Mouse (Mus musculus): ENCODE data around the gene B4galt4. TPM values are rescaled to one million over a fixed set of nuclear protein-coding genes. Genes with fewer than 3 reads are reported as not detected.
"Not testable (repeated sequence)": the region's sequence is repeated elsewhere in the genome, so short reads cannot be mapped to it uniquely, and the experiment has no call there.

The B4galt4 gene
- total RNA-seq, 2 experiments from 2014 or later = 6.7 to 8.8 TPM

DNA sequence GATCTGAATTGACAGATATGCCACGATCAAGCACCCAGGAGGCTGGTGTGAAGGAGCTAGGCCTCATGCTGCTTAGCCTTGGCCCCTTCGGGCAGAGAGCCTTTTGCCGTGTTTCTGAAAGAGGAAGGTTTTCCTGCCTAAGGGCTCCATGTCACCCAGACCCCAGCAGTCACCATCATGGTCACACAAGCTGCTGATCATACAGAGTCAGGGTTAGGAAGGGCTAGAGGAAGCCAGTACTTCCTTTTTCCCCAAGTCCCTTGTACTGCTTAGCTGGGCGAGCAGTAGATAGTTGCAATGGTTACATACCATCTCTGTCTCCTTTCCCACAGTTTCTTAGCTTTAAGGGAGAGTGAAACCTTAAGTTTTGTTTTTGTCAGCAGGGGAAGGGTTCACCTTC lies 21.4 kb downstream of the B4galt4 start:
- ATAC-seq (replicated peaks; ENCODE audit: low FRiP score, poor library complexity, severe bottlenecking) = no peak

GRCm38 (mm10) chr16:38766671-38767070 lies 24.6 kb downstream of the B4galt4 start:
- ATAC-seq (replicated peaks; ENCODE audit: low FRiP score, poor library complexity, severe bottlenecking) = no peak

GRCm38 (mm10) chr16:38767761-38768160 lies 25.7 kb downstream of the B4galt4 start:
- no peak for ATAC-seq (replicated peaks; ENCODE audit: low FRiP score, poor library complexity, severe bottlenecking)

DNA sequence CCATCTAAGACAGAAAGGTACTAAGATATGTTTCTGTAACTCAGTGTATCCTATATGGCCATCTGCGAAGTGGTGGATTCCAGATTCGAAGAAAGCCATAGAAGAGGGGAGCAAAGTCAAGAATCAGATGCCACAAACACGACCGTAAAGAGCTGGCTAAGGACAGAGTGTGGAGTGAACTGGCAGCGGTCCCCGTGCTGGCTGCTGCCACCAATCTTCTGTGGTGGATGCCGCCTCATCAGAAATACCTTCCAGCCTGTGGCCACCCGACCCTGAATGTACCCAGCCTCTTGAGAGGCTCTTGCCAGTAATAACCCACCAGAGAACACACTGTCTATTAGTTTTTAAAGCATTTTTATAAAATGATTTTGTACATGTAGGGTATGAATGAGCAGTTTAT lies 26.3 kb downstream of the B4galt4 start:
- ATAC-seq (replicated peaks; ENCODE audit: low FRiP score, poor library complexity, severe bottlenecking) = no peak

DNA sequence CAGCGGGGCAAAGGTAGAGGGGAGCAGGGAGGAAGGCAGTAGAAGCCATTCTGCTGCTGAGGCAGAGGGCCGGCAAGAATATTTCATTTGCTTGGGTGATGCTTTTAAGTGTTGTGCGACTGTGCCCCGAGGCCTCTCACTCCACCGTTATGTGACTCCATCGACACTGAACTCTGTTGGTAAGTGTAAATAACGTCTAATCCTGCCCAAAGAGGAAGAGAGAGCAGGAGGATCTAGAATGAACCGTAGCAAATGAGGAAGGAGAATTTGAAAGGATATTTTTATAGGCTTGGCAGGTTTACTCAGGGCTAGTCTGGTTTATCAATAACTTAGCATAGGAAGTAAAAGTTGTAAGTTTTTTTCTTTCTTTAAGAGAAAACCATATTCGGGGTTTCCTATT lies 27.5 kb downstream of the B4galt4 start:
- no peak for ATAC-seq (replicated peaks; ENCODE audit: low FRiP score, poor library complexity, severe bottlenecking)

GRCm38 (mm10) chr16:38771145-38771544 lies 29.1 kb downstream of the B4galt4 start:
- ATAC-seq (replicated peaks; ENCODE audit: low FRiP score, poor library complexity, severe bottlenecking) = no peak

DNA sequence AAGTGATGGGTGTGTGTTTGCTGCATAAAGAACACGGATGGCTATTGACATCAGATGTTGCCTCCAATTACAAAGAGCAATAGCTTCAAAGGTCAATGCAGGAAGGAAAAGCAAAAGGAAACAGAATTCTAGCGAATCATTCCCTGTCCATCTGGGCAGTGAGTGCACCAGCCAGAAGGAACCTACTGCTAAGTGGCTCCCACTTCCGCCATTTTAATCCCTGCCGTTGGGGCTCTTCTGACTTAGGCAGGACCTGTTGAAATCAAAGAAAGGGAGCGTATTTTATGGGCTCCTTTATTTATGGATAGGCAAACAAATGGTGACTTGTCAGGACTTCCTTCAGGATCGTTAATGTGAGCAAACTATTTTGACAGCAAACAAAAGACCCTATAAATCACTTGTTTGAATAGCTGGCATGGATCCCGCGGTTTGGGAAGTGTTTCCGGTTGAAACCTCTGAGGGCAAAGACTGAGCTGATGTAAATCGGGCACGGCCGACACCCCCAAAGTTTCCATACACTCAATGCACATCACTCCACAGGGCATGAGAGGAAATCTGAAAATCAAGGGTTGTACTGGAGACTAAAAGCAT lies 30.9 kb downstream of the B4galt4 start:
- ATAC-seq (replicated peaks; ENCODE audit: low FRiP score, poor library complexity, severe bottlenecking) = no peak

- ATAC-seq (replicated peaks; ENCODE audit: low FRiP score, poor library complexity, severe bottlenecking) = no peak
Observed at GRCm38 (mm10) chr16:38774964-38775746, 33.1 kb downstream of the B4galt4 start.

GRCm38 (mm10) chr16:38776342-38776741 lies 34.3 kb downstream of the B4galt4 start:
- ATAC-seq (replicated peaks; ENCODE audit: low FRiP score, poor library complexity, severe bottlenecking) = no peak

- ATAC-seq (replicated peaks; ENCODE audit: low FRiP score, poor library complexity, severe bottlenecking) = no peak
Observed at GRCm38 (mm10) chr16:38780960-38781572, 39.0 kb downstream of the B4galt4 start.

- no peak for ATAC-seq (replicated peaks; ENCODE audit: low FRiP score, poor library complexity, severe bottlenecking)
Observed at GRCm38 (mm10) chr16:38781946-38782345, 39.9 kb downstream of the B4galt4 start.

- ATAC-seq (replicated peaks; ENCODE audit: low FRiP score, poor library complexity, severe bottlenecking) = no peak
Observed at GRCm38 (mm10) chr16:38782524-38783067, 40.5 kb downstream of the B4galt4 start.

GRCm38 (mm10) chr16:38785301-38785700 lies 43.2 kb downstream of the B4galt4 start:
- no peak for ATAC-seq (replicated peaks; ENCODE audit: low FRiP score, poor library complexity, severe bottlenecking)

GRCm38 (mm10) chr16:38789016-38789415 lies 47.0 kb downstream of the B4galt4 start:
- no peak for ATAC-seq (replicated peaks; ENCODE audit: low FRiP score, poor library complexity, severe bottlenecking)

- no peak for ATAC-seq (replicated peaks; ENCODE audit: low FRiP score, poor library complexity, severe bottlenecking)
Observed at GRCm38 (mm10) chr16:38789966-38790365, 47.9 kb downstream of the B4galt4 start.

DNA sequence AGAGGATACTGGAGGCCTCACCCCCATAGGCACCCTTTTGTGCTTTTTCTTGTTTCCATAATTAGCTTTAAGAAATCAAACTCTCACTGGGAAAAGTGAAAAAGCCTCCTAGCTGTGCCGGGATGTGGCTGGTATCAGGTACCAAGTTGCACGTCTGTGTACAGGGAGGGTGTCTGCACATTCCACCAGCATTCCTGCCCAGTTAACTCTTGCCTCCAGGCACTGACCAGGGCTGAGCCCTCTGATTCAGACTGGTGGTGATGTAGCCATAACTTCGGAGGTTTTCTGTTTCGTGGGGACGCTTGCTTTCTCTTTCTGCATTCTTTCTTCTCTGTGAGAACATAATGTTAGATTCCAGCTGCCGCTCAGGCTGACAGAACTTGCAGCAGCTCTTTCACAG lies 51.1 kb downstream of the B4galt4 start:
- no peak for ATAC-seq (replicated peaks; ENCODE audit: low FRiP score, poor library complexity, severe bottlenecking)

DNA sequence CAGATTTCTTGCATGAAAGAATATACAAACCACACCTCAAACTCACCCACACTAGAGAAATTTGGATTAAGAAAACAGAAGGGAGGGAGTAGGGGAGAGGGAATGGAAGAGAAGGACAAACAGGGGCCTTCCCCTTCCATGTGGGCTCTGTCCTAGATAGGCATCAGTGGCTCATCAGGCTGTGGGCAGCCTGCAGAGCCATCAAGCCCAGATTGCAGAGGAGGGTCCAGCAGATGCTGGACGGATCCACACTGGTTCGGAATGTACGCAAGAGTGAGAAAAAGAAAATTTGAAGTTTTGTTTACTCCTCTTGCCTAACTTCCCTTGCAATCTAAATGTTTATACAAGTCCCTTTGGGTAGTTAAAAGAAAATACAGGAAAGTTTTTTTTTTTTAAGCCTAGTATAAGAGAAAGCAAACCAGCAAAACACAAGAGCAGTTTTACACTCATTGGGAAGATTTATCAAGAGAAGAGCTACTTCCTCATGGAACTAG lies 56.9 kb downstream of the B4galt4 start:
- ATAC-seq (replicated peaks; ENCODE audit: low FRiP score, poor library complexity, severe bottlenecking) = no peak

- ATAC-seq (replicated peaks; ENCODE audit: low FRiP score, poor library complexity, severe bottlenecking) = no peak
Observed at GRCm38 (mm10) chr16:38800091-38800490, 58.0 kb downstream of the B4galt4 start, which contains the start of gene Upk1b. TSS of gene Upk1b (minus strand) at chr16:38800328.

DNA sequence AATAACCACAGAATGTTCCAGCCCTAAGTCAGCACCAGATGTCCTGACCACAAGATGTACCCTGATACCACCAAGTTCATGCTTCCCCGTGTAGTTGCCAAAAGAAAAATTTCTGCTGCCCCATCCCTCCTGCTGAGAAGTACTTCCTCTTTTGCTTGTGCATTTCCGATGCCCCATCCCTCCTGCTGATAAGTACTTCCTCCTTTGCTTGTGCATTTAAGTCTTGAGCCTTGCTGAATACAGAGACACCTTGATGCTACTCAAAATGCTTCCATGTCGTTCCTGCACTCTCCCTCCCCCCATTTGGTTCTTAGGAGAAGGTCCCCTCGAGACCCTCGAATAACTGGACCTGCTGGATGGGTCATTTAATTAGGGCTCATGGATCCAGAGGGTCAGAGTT lies 65.7 kb downstream of the B4galt4 start:
- ATAC-seq (replicated peaks; ENCODE audit: low FRiP score, poor library complexity, severe bottlenecking) = not testable (repeated sequence)

GRCm38 (mm10) chr16:38810196-38810595 lies 68.1 kb downstream of the B4galt4 start:
- no peak for ATAC-seq (replicated peaks; ENCODE audit: low FRiP score, poor library complexity, severe bottlenecking)

DNA sequence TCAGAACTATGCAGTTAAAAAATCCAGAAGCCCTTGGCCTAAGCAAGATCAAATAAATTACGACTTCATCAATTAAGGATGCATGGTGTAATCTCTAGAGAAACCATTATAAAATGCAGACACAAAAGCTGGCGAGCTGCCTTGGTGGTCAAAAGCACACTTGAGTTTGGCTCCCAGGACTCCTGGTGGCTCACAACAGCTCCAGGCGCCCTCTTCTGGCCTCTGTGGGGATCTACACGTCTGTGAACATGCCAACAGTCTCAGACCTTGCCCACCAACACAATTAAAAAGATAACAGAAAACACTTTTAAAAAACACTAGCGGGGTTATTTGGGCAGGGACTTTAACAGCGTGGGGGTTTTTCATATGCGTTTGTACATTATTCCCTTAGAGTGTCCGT lies 70.5 kb downstream of the B4galt4 start:
- ATAC-seq (replicated peaks; ENCODE audit: low FRiP score, poor library complexity, severe bottlenecking) = no peak

Measured in erythroid progenitor cell, adult 5-6 weeks (primary cell).